Comparison of ENCODE assay signal across 9 mouse cellular contexts in genomic region chr17:43953535-43953918, GRCm38 (mm10).
DNase-seq lines count a peak whose midpoint lies in the region; ATAC-seq and TF ChIP-seq lines count a peak whose summit lies in the region.
"Had no signal": no experiment of that assay in that cellular context is flagged by ENCODE, and none has a peak within 500 bp of the region (broad histone marks: within the 10 kb centered on the region; RNA-seq: fewer than 3 reads in every experiment).

No protein-coding gene starts in this region.

- DNase-seq in heart, adult 8-10 months (ENCODE audit: low spot score) = no peak
- DNase-seq in neural tube, embryonic 11.5 days (ENCODE audit: low spot score) = no peak
- DNase-seq in neural tube, embryonic 10.5 days (ENCODE audit: extremely low spot score, low spot score) = no peak
- no peak for DNase-seq in testis, postnatal 10 days (ENCODE audit: low spot score)
- DNase-seq in embryo, embryonic 11 days = no peak
- DNase-seq: thymus, postnatal 36 days had no signal

- TF ChIP-seq CTCF in olfactory bulb, adult 2 months (IDR thresholded peaks at IDR 0.05; ENCODE audit: insufficient read depth, low read depth, low read length) = no peak

- H3K27ac ChIP-seq in heart, embryonic 11.5 days (ENCODE audit: low read depth, low read length) = 0 out of 2 replicates have a peak overlapping the region, but pooled peaks have one; percentile 31
- H3K27ac ChIP-seq in neural tube, embryonic 11.5 days (ENCODE audit: low read depth, low read length) = no peak overlapping the region
- peak overlapping the region; percentile 87 for H3K27ac ChIP-seq in hindbrain, embryonic 15.5 days (replicated peaks)
- H3K27ac ChIP-seq in olfactory bulb, adult 2 months (ENCODE audit: insufficient read depth, low read depth, low read length) = peak overlapping the region; percentile 97

- H3K4me3 ChIP-seq in heart, embryonic 11.5 days (ENCODE audit: low read depth, low read length) = no peak overlapping the region
- H3K4me3 ChIP-seq in neural tube, embryonic 11.5 days (ENCODE audit: low read depth, low read length) = no peak overlapping the region
- peak overlapping the region; percentile 47 for H3K4me3 ChIP-seq in hindbrain, embryonic 15.5 days
- peak overlapping the region; percentile 65 for H3K4me3 ChIP-seq in olfactory bulb, adult 2 months (ENCODE audit: insufficient read depth, low read depth, low read length)

- H3K27me3 ChIP-seq in heart, embryonic 11.5 days (ENCODE audit: control insufficient read depth, insufficient read depth, low read length) = no peaks in the 10 kb centered on the region
- no peaks in the 10 kb centered on the region for H3K27me3 ChIP-seq in neural tube, embryonic 11.5 days (ENCODE audit: control insufficient read depth, insufficient read depth, low read length)
- H3K27me3 ChIP-seq in hindbrain, embryonic 15.5 days = no peaks in the 10 kb centered on the region

- no peak for ATAC-seq in heart, embryonic 11.5 days (replicated peaks; ENCODE audit: insufficient number of reproducible peaks, low FRiP score, low TSS enrichment)
- no peak for ATAC-seq in neural tube, embryonic 11.5 days (ENCODE audit: insufficient read depth, low FRiP score, low TSS enrichment)
- peak; percentile 57 for ATAC-seq in hindbrain, embryonic 15.5 days (ENCODE audit: low FRiP score, low read depth)

- TF ChIP-seq POLR2A in olfactory bulb, adult 2 months (IDR thresholded peaks at IDR 0.05; ENCODE audit: insufficient read depth, low read depth, low read length) = no peak

- WGBS in heart, embryonic 11.5 days (ENCODE audit: insufficient replicate concordance) = 84% methylated on average over 10 of the region's 10 CpGs
- WGBS in neural tube, embryonic 11.5 days = 85% methylated on average over 10 of the region's 10 CpGs
- 30% methylated on average over 10 of the region's 10 CpGs for WGBS in hindbrain, embryonic 15.5 days
- WGBS in olfactory bulb, adult 2 months = 40% methylated on average over 10 of the region's 10 CpGs

- no peaks in the 10 kb centered on the region for H3K36me3 ChIP-seq in heart, embryonic 11.5 days (ENCODE audit: control insufficient read depth, insufficient read depth, low read length)
- H3K36me3 ChIP-seq in neural tube, embryonic 11.5 days (ENCODE audit: control insufficient read depth, insufficient read depth, low read length) = no peaks in the 10 kb centered on the region
- H3K36me3 ChIP-seq in hindbrain, embryonic 15.5 days = no peaks in the 10 kb centered on the region

- no peaks in the 10 kb centered on the region for H3K9me3 ChIP-seq in heart, embryonic 11.5 days (replicated peaks; ENCODE audit: control insufficient read depth, low read length)
- no peaks in the 10 kb centered on the region for H3K9me3 ChIP-seq in neural tube, embryonic 11.5 days (ENCODE audit: control insufficient read depth, low read length)
- H3K9me3 ChIP-seq in hindbrain, embryonic 15.5 days = no peaks in the 10 kb centered on the region

- peak overlapping the region; percentile 52 for H3K4me2 ChIP-seq in heart, embryonic 11.5 days
- H3K4me2 ChIP-seq in neural tube, embryonic 11.5 days (ENCODE audit: low read depth) = peak overlapping the region; percentile 17; the same call in 1 of the 2 replicates
- peak overlapping the region; percentile 74 for H3K4me2 ChIP-seq in hindbrain, embryonic 15.5 days

- no peak overlapping the region for H3K9ac ChIP-seq in heart, embryonic 11.5 days (ENCODE audit: low read depth, low read length)
- H3K9ac ChIP-seq in neural tube, embryonic 11.5 days (ENCODE audit: low read length) = no peak overlapping the region
- peak overlapping the region; percentile 59 for H3K9ac ChIP-seq in hindbrain, embryonic 15.5 days

- H3K4me1 ChIP-seq in heart, embryonic 11.5 days (ENCODE audit: control insufficient read depth, insufficient read depth, low read length) = peaks cover 6% of the 10 kb centered on the region; the same call in 1 of the 2 replicates
- H3K4me1 ChIP-seq in neural tube, embryonic 11.5 days (ENCODE audit: control insufficient read depth, insufficient read depth, low read length) = 0 out of 2 replicates have a peak, but pooled peaks cover 5% of the 10 kb centered on the region
- H3K4me1 ChIP-seq in hindbrain, embryonic 15.5 days (replicated peaks) = peaks cover 19% of the 10 kb centered on the region
- H3K4me1 ChIP-seq in olfactory bulb, adult 2 months (ENCODE audit: control insufficient read depth, insufficient read depth, low read length) = peaks cover 9% of the 10 kb centered on the region

Comparison
In these comparisons a context has a peak if more than half of its experiments do, and no peak if none do; other contexts are left out.
1. H3K4me2 ChIP-seq: peak in every context shown above with its lines; median percentile 74 in hindbrain, embryonic 15.5 days; 52 in heart, embryonic 11.5 days; 17 in neural tube, embryonic 11.5 days.
2. H3K4me3 ChIP-seq: peak in hindbrain, embryonic 15.5 days (single experiment) and olfactory bulb, adult 2 months (single experiment); none in heart, embryonic 11.5 days (single experiment) and neural tube, embryonic 11.5 days (single experiment).